Mouse (Mus musculus) ES-E14 (cell line): ENCODE data around the gene Gm17660. TPM values are rescaled to one million over a fixed set of nuclear protein-coding genes. Genes with fewer than 3 reads are reported as not detected.

Experiments
- DNase-seq: peaks from one replicate; pipeline ENCODE4 v3.0.0-alpha.2; 2013; ENCODE audit warnings: low read depth, low spot score
- H3K27ac ChIP-seq: 2 replicates; pipeline ENCODE4 v1.5.1; 2012; ENCODE audit warnings: low read depth, mild to moderate bottlenecking, low read length, moderate library complexity, mixed read lengths; ENCODE audit not compliant: poor library complexity, insufficient read depth, severe bottlenecking
- H3K36me3 ChIP-seq: 2 replicates; pipeline ENCODE4 v1.6.1; 2012; ENCODE audit warnings: mild to moderate bottlenecking, low read length, moderate library complexity, mixed read lengths; ENCODE audit not compliant: control insufficient read depth, poor library complexity, insufficient read depth, severe bottlenecking
- H3K4me1 ChIP-seq, 2 experiments: fragments of 150-350 bp in 1 of 2; sonication (generic) in 1 of 2; 2 replicates each; pipeline ENCODE4 v1.6.1; 2012; ENCODE audit warnings: low read length in 2 of 2, mild to moderate bottlenecking in 1 of 2, mixed read lengths in 1 of 2; ENCODE audit not compliant: control insufficient read depth in 2 of 2, insufficient read depth in 2 of 2, poor library complexity in 1 of 2
- H3K4me3 ChIP-seq, 2 experiments: fragments of 150-350 bp in 1 of 2; sonication (generic) in 1 of 2; 2 replicates each; pipeline ENCODE4 v1.5.1; 2012; ENCODE audit warnings: low read length in 2 of 2, low read depth in 1 of 2, mild to moderate bottlenecking in 1 of 2, mixed read lengths in 1 of 2; ENCODE audit not compliant: insufficient read depth in 1 of 2, poor library complexity in 1 of 2, severe bottlenecking in 1 of 2
- H3K9ac ChIP-seq: 2 replicates; pipeline ENCODE4 v1.6.1; 2012; ENCODE audit warnings: low read depth, mild to moderate bottlenecking, low read length, mixed read lengths; ENCODE audit not compliant: poor library complexity, insufficient read depth, severe bottlenecking
- H3K9me3 ChIP-seq: fragments of 150-350 bp; sonication (generic); 2 replicates; pipeline ENCODE4 v1.6.1; 2012; ENCODE audit warnings: low read depth, mild to moderate bottlenecking, low read length; ENCODE audit not compliant: control insufficient read depth, insufficient read depth
- CHD2 ChIP-seq: IDR thresholded peaks from 2 replicates; pipeline ENCODE4 v1.6.1; 2014; ENCODE audit warnings: mild to moderate bottlenecking, low read depth, low read length, inconsistent platforms
- HCFC1 ChIP-seq: IDR thresholded peaks from 2 replicates; pipeline ENCODE4 v1.6.1; 2012; ENCODE audit warnings: low read length, inconsistent platforms, borderline replicate concordance; ENCODE audit not compliant: insufficient read depth
- MAFK ChIP-seq: IDR thresholded peaks from 2 replicates; pipeline ENCODE4 v1.6.1; 2014; ENCODE audit warnings: mild to moderate bottlenecking, low read depth, low read length, inconsistent platforms; ENCODE audit not compliant: insufficient read depth
- ZC3H11A ChIP-seq: IDR thresholded peaks from 2 replicates; pipeline ENCODE4 v1.6.1; 2012; ENCODE audit warnings: low read depth, mild to moderate bottlenecking, inconsistent platforms, low read length, borderline replicate concordance
- ZNF384 ChIP-seq: IDR thresholded peaks from 2 replicates; pipeline ENCODE4 v1.6.1; 2012; ENCODE audit warnings: low read depth, low read length, inconsistent platforms
- in situ Hi-C, 2 experiments: fragments of 600-800 bp; cut with MboI; formaldehyde crosslinking; loops; one replicate each; pipeline ENCODE4 v1.15.1; 2025; ENCODE audit warnings: low sequenced_read_pairs in 2 of 2, inconsistent platforms in 1 of 2; ENCODE audit not compliant: unreplicated experiment in 2 of 2
- total RNA-seq: library from RNA; depleted of rRNA; stranded (reverse); fragments of 300-350 nt; gene quantifications from 2 replicates; pipeline ENCODE4 v1.2.3, GENCODE M21; 2012; rRNA removed

The Gm17660 gene
- total RNA-seq, 1 experiment, result not detected

- DNase-seq, result no peak
- Histone ChIP-seq H3K27ac (peak overlapping the region; percentile 2; the same call in 1 of the 2 replicates), H3K9ac (no peak overlapping the region; the same call in 1 of the 2 replicates), H3K4me1 (peaks cover 19 to 21% of the 10 kb centered on the region in 2 experiments), H3K36me3 (no peaks in the 10 kb centered on the region), H3K9me3 (no peaks in the 10 kb centered on the region), H3K4me3 (no peak overlapping the region; a peak in 1 of 4 replicates)
- in situ Hi-C loops, result no loop called here
- TF ChIP-seq ZC3H11A, result no peak
- TF ChIP-seq ZNF384, result no peak
- TF ChIP-seq HCFC1, result no peak
- no peak for TF ChIP-seq CHD2
- no peak for TF ChIP-seq MAFK
These were observed 54.0 kb downstream of the Gm17660 start for GRCm38 (mm10) chr5:104023289-104024020.

- no peak for DNase-seq
- peak overlapping the region in 1 of 2 experiments; percentile 81; a peak in 2 of 4 replicates for H3K4me3 ChIP-seq
- in situ Hi-C loops, result no loop called here
- peak overlapping the region; percentile 46; the same call in 1 of the 2 replicates for H3K9ac ChIP-seq
- peaks cover 19 to 21% of the 10 kb centered on the region in 2 experiments for H3K4me1 ChIP-seq
- peaks cover 7% of the 10 kb centered on the region; the same call in 1 of the 2 replicates for H3K36me3 ChIP-seq
- TF ChIP-seq ZNF384 (no peak), ZC3H11A (no peak), MAFK (no peak), CHD2 (no peak), HCFC1 (no peak)
- H3K27ac ChIP-seq, result peak overlapping the region; percentile 95
- H3K9me3 ChIP-seq, result no peaks in the 10 kb centered on the region
These were observed 54.9 kb downstream of the Gm17660 start for GRCm38 (mm10) chr5:104022558-104022957.

GRCm38 (mm10) chr5:104021597-104022378, 55.6 kb downstream of the Gm17660 start, which contains the start of gene Hsd17b11:
Gene Hsd17b11 (minus strand): TSS chr5:104021919.
- peak; percentile 86 for DNase-seq
- Histone ChIP-seq H3K27ac (peak within 1 kb of the TSS; percentile 95), H3K4me1 (peaks cover 19% of the 10 kb centered on the region in 2 experiments), H3K9ac (peak within 1 kb of the TSS; percentile 83), H3K9me3 (no peaks in the 10 kb centered on the region), H3K36me3 (peaks cover 11% of the 10 kb centered on the region), H3K4me3 (peak within 1 kb of the TSS; percentile 81)
- in situ Hi-C loops, result no loop called here
- no peak for TF ChIP-seq MAFK
- TF ChIP-seq CHD2, result peak; percentile 44; the same call in 1 of the 2 replicates

Other genes with a start within 250 kb of the Gm17660 start
- gene Klhl8, start 166.3 kb downstream of the Gm17660 start, total RNA-seq, result 12.0 and 16.7 TPM in 2 replicates
- not detected in 2 replicates for gene Hsd17b13, start 100.2 kb downstream of the Gm17660 start, total RNA-seq
- gene Hsd17b11, start 55.7 kb downstream of the Gm17660 start, total RNA-seq, result 45.6 and 78.4 TPM in 2 replicates
- 55.4 and 75.6 TPM in 2 replicates for gene Nudt9, start 31.3 kb downstream of the Gm17660 start, total RNA-seq
- gene Sparcl1, start 36.1 kb upstream of the Gm17660 start, total RNA-seq, result 0.13 TPM in 1 of 2 replicates, not detected in the other
- not detected in 2 replicates for gene Dspp, start 93.1 kb upstream of the Gm17660 start, total RNA-seq
- not detected in 2 replicates for gene Dmp1, start 125.0 kb upstream of the Gm17660 start, total RNA-seq
- not detected in 2 replicates for gene Ibsp, start 221.6 kb upstream of the Gm17660 start, total RNA-seq
- gene Mepe, start 247.7 kb upstream of the Gm17660 start, total RNA-seq, result not detected in 2 replicates